Mouse (Mus musculus): ENCODE data around the gene Cyp11a1. TPM values are rescaled to one million over a fixed set of nuclear protein-coding genes. Genes with fewer than 3 reads are reported as not detected.

The Cyp11a1 gene
- 0.14 and 0.49 TPM in 2 replicates for polyA plus RNA-seq (2012; rRNA removed; ENCODE audit: low replicate concordance)

DNA sequence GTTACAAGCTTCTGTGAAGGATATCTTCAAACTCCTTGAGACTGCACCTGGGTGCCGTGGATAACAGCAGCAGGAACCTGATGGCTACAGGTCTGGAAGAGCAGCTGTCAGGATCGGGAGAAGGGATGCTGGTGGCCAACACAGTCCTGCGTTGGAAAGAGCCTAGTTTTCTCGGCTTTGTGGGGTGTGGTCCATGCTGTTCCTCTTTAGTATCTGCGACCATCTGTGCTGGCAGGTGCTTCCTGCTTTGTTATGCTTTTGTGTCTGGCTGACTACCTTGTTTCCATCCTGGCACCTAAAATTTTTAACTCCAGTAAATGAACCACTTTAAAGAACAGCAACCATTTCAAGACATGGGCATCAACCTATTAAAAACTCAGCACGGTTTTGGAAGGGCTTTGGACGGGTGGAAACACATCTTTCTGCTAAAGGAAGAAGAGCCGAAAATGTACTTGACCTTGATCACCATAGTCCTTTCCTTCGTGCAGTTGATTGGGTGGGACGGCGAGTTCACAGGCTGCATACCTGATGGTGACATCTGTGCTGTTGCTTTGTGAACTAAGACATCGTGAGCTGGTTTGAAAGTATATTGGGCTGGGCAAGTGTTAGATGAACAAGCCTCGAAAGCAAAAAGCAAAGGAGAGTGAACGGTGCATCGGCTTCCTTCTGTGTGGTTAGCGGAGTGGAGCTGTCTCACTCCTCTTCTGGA, at the start of gene Cyp11a1:
Cyp11a1 (plus strand) TSS at position 659 of the 709 bp plus-strand sequence.

DNA sequence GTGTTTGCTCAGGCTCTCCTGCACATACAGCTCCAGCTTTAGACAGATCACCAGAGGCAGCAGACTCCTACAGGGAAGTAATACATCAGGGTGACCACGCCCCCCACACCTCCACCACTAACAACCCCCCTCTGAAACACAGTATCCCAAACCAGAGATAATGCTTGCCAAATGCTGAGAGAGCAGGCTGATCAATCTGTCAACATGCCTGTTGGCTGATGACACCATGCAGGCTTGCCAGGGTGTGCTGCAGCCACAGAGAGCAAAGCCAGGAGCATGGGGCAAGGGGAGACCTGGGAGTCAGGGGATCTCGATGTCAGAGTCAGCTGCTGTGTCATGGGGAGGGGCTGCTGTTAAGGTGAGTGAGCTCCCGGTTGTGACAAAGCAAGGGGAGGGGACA, 57.3 kb downstream of the Cyp11a1 start, which contains the start of gene Stra6:
Stra6 (plus strand) TSS at position 258 of the 400 bp plus-strand sequence.

Other genes with a start within 250 kb of the Cyp11a1 start
- 92.5 and 124 TPM in 2 replicates for gene Clk3, start 240.6 kb upstream of the Cyp11a1 start, polyA plus RNA-seq (2012; rRNA removed; ENCODE audit: low replicate concordance)
- 5.8 and 8.3 TPM in 2 replicates for gene Arid3b, start 169.6 kb upstream of the Cyp11a1 start, polyA plus RNA-seq (2012; rRNA removed; ENCODE audit: low replicate concordance)
- 126 and 150 TPM in 2 replicates for gene Ubl7, start 95.4 kb upstream of the Cyp11a1 start, polyA plus RNA-seq (2012; rRNA removed; ENCODE audit: low replicate concordance)
- gene Sema7a, start 66.3 kb upstream of the Cyp11a1 start, polyA plus RNA-seq (2012; rRNA removed; ENCODE audit: low replicate concordance), result 31.7 and 49.2 TPM in 2 replicates
- 0.06 and 110 TPM in 2 replicates for gene Stra6, start 57.4 kb downstream of the Cyp11a1 start, polyA plus RNA-seq (2012; rRNA removed; ENCODE audit: low replicate concordance)
- 1.1 TPM in 1 of 2 replicates, not detected in the other for gene Ccdc33, start 112.4 kb downstream of the Cyp11a1 start, polyA plus RNA-seq (2012; rRNA removed; ENCODE audit: low replicate concordance)
- 231 and 539 TPM in 2 replicates for gene Islr, start 197.9 kb downstream of the Cyp11a1 start, polyA plus RNA-seq (2012; rRNA removed; ENCODE audit: low replicate concordance)
- gene Islr2, start 197.9 kb downstream of the Cyp11a1 start, polyA plus RNA-seq (2012; rRNA removed; ENCODE audit: low replicate concordance), result 4.6 and 8.8 TPM in 2 replicates
- gene Pml, start 243.4 kb downstream of the Cyp11a1 start, polyA plus RNA-seq (2012; rRNA removed; ENCODE audit: low replicate concordance), result 25.0 and 40.9 TPM in 2 replicates
- 49.1 and 58.5 TPM in 2 replicates for gene Stoml1, start 246.8 kb downstream of the Cyp11a1 start, polyA plus RNA-seq (2012; rRNA removed; ENCODE audit: low replicate concordance)

Measured in subcutaneous adipose tissue, adult 2 months (tissue).